Mouse (Mus musculus): ENCODE measurements around the gene Cdca3. TPM values are rescaled to one million over a fixed set of nuclear protein-coding genes. Genes with fewer than 3 reads are reported as not detected.

The Cdca3 gene
- total RNA-seq, 2 experiments from 2014 or later: 0.47 to 1.3 TPM

- Histone ChIP-seq H3K27ac (peak overlapping the region; percentile 98; the same call in 1 of the 2 replicates), H3K4me3 (peak overlapping the region; percentile 77; the same call in 1 of the 2 replicates)
- no peak for TF ChIP-seq CTCF (conservative IDR thresholded peaks at IDR 0.05)
- no peak for DNase-seq (ENCODE audit: low spot score in 2 of 2)
Observed at GRCm38 (mm10) chr6:124811701-124812560, 17.4 kb upstream of the Cdca3 start.

GRCm38 (mm10) chr6:124812848-124813247 is 16.5 kb upstream of the Cdca3 start:
- peak overlapping the region; percentile 77 for H3K4me3 ChIP-seq
- H3K27ac ChIP-seq: peak overlapping the region; percentile 98
- no peak for DNase-seq (ENCODE audit: low spot score in 2 of 2)
- TF ChIP-seq CTCF (conservative IDR thresholded peaks at IDR 0.05): no peak

DNA sequence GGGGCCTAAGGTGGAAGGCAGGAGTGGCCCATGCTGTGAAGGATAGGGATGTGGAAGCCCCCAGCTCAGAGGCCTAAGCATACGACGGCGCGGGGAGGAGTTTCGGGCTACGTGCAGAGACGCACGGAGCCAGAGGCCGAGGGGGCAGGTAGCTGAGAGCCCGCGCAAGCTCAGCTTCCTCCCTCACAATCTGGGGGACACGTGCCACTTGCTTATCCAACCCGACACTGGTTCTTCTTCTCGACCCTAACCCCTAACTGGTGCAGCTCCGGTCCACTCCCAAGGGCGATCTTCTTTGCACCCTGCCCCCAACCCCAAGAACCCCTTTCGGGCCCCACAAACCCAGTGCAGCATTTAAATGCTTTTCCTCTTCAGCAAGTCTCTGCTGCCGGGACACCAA is 15.9 kb upstream of the Cdca3 start:
- H3K27ac ChIP-seq: peak overlapping the region; percentile 98
- peak; percentile 73 to 77 for DNase-seq (ENCODE audit: low spot score in 2 of 2)
- H3K4me3 ChIP-seq: peak overlapping the region; percentile 77
- TF ChIP-seq CTCF (conservative IDR thresholded peaks at IDR 0.05): no peak

GRCm38 (mm10) chr6:124813933-124814332 is 15.4 kb upstream of the Cdca3 start, which contains the start of gene Tpi1:
Gene Tpi1 (minus strand): TSS chr6:124814296.
- peak within 1 kb of the TSS; percentile 77 for H3K4me3 ChIP-seq
- peak within 1 kb of the TSS; percentile 98 for H3K27ac ChIP-seq
- TF ChIP-seq CTCF (conservative IDR thresholded peaks at IDR 0.05): no peak
- peak; percentile 90 to 93 for DNase-seq (ENCODE audit: low spot score in 2 of 2)

- DNase-seq (ENCODE audit: low spot score in 2 of 2): no peak
- H3K4me3 ChIP-seq: peak overlapping the region; percentile 77
- peak overlapping the region; percentile 98; the same call in 1 of the 2 replicates for H3K27ac ChIP-seq
- no peak for TF ChIP-seq CTCF (conservative IDR thresholded peaks at IDR 0.05)
Observed at GRCm38 (mm10) chr6:124814448-124814847, 14.9 kb upstream of the Cdca3 start.

DNA sequence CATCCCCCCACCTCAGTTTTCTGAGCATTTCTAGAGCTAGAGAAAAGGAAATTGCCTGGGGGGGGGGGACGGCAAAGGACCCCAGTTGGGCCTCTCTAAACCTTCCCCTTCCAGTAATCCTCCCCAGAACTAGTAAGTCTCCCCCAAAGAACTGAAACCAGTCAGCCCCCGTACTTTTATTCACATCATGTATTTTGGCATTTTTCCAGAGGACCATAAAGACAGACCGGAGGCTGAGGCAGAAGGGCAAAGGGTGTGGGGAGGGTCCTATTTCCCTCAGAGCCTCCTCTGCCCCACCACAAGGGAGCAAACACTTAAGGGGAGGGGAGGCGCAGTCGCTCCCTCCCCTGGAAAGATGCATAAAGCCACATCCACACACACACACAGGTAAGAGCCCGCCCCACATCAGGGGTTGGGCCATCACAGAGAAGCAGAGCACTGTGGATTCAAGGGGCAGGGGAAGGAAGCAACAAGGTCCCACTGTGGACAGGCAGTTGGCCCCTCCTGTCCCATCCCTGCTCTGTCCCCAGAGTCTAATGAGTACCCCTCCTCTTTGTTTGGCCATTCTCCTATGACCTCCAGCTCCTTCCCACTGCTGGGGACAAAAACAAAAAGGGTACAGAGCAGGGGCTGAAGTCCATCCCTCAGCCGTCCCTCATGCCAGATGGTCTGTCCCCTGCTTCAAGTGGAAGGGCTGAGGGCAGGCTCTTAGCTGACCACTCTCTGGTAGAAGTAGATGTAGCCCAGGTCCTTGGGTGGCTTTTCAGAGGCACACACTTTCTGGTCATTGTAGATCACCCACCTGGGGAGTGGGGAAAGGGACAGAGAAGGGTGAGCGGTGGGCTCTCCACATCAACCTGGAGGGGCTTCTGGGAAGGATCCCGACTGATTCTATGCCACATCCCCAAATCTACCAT is 14.2 kb upstream of the Cdca3 start:
- DNase-seq (ENCODE audit: low spot score in 2 of 2): no peak
- H3K27ac ChIP-seq: no peak overlapping the region
- no peak overlapping the region for H3K4me3 ChIP-seq
- no peak for TF ChIP-seq CTCF (conservative IDR thresholded peaks at IDR 0.05)

GRCm38 (mm10) chr6:124816611-124817010 is 12.7 kb upstream of the Cdca3 start:
- no peak overlapping the region for H3K27ac ChIP-seq
- no peak for TF ChIP-seq CTCF (conservative IDR thresholded peaks at IDR 0.05)
- DNase-seq (ENCODE audit: low spot score in 2 of 2): no peak
- no peak overlapping the region for H3K4me3 ChIP-seq

DNA sequence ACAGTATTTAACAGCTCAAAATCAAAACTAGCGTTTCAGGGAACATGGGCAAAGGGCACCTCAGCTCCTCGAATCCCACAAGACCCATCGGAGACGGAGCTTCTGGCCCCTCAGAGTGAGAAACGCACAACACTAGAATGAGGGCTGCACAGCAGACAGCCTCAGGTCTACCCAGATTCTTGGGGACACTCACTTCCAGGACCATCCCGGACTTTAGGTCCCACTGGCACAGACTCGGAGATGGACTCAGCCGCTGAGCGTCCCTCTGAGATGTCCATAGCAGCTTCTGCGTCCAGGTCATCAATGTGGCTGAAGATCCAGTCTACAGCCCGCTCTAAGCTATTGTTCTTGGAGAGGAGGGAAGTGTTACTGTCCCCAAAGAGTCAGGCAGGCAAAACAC is 12.2 kb upstream of the Cdca3 start:
- no peak for TF ChIP-seq CTCF (conservative IDR thresholded peaks at IDR 0.05)
- no peak overlapping the region for H3K4me3 ChIP-seq
- no peak overlapping the region for H3K27ac ChIP-seq
- no peak for DNase-seq (ENCODE audit: low spot score in 2 of 2)

DNA sequence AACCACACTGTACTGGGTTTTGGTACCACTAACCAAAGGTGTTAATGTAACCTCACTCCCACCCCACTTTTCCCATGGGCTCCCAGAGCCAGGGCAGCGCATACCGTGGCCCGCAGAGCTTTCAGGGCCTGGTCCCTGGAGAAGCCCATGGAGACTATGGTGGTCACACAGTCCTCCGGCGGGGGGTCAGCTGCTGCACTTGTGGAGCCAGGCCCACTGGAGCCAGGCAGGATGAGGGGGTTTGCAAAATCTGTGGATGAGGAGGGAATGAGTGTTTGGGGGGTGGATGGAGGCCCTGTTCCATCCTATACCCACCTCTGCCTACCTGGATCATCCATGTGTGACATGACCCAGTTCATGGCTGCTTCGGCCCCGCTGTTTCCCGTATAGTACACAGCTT is 11.8 kb upstream of the Cdca3 start:
- no peak overlapping the region for H3K4me3 ChIP-seq
- DNase-seq (ENCODE audit: low spot score in 2 of 2): no peak
- TF ChIP-seq CTCF (conservative IDR thresholded peaks at IDR 0.05): no peak
- no peak overlapping the region for H3K27ac ChIP-seq

GRCm38 (mm10) chr6:124817971-124818370 is 11.4 kb upstream of the Cdca3 start:
- no peak for DNase-seq (ENCODE audit: low spot score in 2 of 2)
- TF ChIP-seq CTCF (conservative IDR thresholded peaks at IDR 0.05): no peak
- Histone ChIP-seq H3K27ac (no peak overlapping the region), H3K4me3 (no peak overlapping the region)

DNA sequence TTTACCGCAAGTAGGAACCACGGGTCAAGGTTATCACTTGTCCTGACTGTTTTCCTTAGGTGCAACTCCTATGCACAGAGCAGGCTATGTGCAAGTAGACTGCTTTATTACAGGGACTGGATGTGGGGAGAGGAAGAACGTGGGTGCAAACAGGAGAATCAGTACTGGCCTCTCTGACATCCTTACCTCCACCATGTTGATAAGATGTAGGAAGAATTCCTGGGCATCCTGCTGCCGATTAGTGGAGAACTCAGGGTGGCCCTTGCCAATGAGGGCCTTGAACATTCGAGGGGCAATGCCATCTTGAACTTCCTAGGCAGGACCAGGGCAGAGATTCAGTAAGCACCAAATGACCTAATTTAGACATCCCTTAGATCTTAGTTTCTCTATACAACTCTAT is 8.5 kb upstream of the Cdca3 start:
- H3K27ac ChIP-seq: no peak overlapping the region
- TF ChIP-seq CTCF (conservative IDR thresholded peaks at IDR 0.05): no peak
- DNase-seq (ENCODE audit: low spot score in 2 of 2): no peak
- no peak overlapping the region for H3K4me3 ChIP-seq

GRCm38 (mm10) chr6:124822049-124822448 is 7.3 kb upstream of the Cdca3 start:
- no peak overlapping the region for H3K27ac ChIP-seq
- no peak for TF ChIP-seq CTCF (conservative IDR thresholded peaks at IDR 0.05)
- H3K4me3 ChIP-seq: no peak overlapping the region
- DNase-seq (ENCODE audit: low spot score in 2 of 2): no peak

DNA sequence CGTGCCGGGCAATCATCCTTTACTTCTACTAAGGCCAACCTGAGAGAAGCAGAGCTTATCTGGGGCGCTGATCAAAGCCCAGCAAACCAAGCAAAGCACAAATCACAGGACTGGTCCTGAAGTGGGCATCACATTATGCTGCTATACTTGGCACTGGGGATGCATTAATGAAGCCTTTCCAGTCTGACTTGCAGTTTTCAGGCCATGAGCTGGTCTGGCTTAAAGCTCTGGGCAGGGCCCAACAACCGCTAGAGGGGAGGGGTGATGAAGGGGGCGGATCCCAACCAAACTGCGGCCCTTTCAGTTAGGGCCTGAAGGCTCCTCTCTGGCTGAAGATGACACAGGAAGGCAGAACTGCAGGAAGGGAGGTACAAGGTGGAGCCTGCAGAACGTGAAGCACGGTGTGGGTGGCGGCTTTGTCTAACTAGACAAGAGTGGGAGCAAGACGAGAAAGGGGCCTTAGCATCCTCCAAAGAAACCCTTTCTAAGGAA is 1.2 kb upstream of the Cdca3 start:
- peak overlapping the region; percentile 89 for H3K4me3 ChIP-seq
- TF ChIP-seq CTCF (conservative IDR thresholded peaks at IDR 0.05): no peak
- DNase-seq (ENCODE audit: low spot score in 2 of 2): no peak
- peak overlapping the region; percentile 63 for H3K27ac ChIP-seq
